Mouse (Mus musculus): ENCODE measurements at regions not wholly inside any gene's neighbourhood (a gene's known extent, or its start where the extent isn't known, plus 50 kb on each side); places are given as distances from the start of the nearest gene placed in this dataset.
A peak's percentile ranks its signal among the peaks of the same experiment; 100 is the strongest.

DNA sequence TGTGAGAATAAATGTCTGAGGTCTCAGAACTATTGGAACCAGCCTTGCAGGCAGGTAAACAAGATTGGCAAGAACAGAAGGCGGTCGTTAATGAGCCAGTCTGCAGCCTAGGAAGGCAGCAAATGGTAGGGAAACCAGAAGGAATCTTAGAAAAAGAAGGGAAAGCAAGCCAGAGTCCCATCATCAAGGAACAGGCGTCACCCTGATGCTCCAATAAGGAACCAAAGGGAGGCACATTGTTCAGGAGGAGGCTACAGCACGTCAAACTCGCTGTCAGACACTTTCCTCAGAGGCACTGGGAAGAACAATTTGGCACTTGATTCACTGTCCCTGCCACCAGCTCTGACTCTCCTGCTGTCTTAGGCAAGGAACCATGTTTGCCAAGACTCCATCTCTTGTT lies 100.2 kb upstream of the Mpp6 start:
- H3K36me3 ChIP-seq (ENCODE audit: control insufficient read depth, insufficient read depth, low read length): no peaks in the 10 kb centered on the region
- no peaks in the 10 kb centered on the region for H3K27me3 ChIP-seq (ENCODE audit: control insufficient read depth, insufficient read depth, low read depth, low read length)
- no peak overlapping the region for H3K4me3 ChIP-seq (ENCODE audit: low read depth, low read length)
- no peaks in the 10 kb centered on the region; the same call in 1 of the 2 replicates for H3K4me1 ChIP-seq (ENCODE audit: control insufficient read depth, insufficient read depth, low read length)
- no peak for ATAC-seq
- no peaks in the 10 kb centered on the region for H3K9me3 ChIP-seq (replicated peaks; ENCODE audit: control insufficient read depth, low read length, poor library complexity, severe bottlenecking)
- no peak overlapping the region for H3K27ac ChIP-seq (ENCODE audit: low read length)
- H3K4me2 ChIP-seq (ENCODE audit: low read length): no peak overlapping the region
- WGBS: 77% methylated on average over 5 of the region's 5 CpGs
- H3K9ac ChIP-seq (ENCODE audit: low read depth, low read length): no peak overlapping the region

DNA sequence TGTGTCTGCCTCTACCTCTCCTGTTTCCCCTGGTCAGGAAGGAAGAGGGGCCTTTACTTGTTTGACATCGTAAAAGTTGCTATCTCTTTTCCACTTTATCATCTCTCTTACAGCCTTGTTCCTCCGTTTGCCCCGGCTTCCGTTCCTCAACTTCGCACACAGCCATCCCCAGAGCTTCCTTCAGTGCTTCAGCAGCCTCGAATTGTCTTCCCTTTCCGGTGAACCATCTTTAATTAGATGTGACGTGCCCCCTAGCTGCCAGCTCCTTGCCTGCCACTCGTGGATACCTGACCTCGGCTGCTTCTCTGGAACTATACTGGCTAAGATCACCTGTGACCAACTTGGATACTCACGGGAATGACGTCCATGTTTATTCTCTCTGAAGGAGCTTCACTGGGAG lies 99.0 kb upstream of the Mpp6 start:
- WGBS: 83% methylated on average over 12 of the region's 12 CpGs
- H3K4me3 ChIP-seq (ENCODE audit: low read depth, low read length): no peak overlapping the region
- no peaks in the 10 kb centered on the region for H3K9me3 ChIP-seq (replicated peaks; ENCODE audit: control insufficient read depth, low read length, poor library complexity, severe bottlenecking)
- no peak for ATAC-seq
- no peaks in the 10 kb centered on the region for H3K27me3 ChIP-seq (ENCODE audit: control insufficient read depth, insufficient read depth, low read depth, low read length)
- no peak overlapping the region for H3K9ac ChIP-seq (ENCODE audit: low read depth, low read length)
- no peaks in the 10 kb centered on the region; the same call in 1 of the 2 replicates for H3K4me1 ChIP-seq (ENCODE audit: control insufficient read depth, insufficient read depth, low read length)
- no peaks in the 10 kb centered on the region for H3K36me3 ChIP-seq (ENCODE audit: control insufficient read depth, insufficient read depth, low read length)
- no peak overlapping the region for H3K27ac ChIP-seq (ENCODE audit: low read length)
- no peak overlapping the region for H3K4me2 ChIP-seq (ENCODE audit: low read length)

DNA sequence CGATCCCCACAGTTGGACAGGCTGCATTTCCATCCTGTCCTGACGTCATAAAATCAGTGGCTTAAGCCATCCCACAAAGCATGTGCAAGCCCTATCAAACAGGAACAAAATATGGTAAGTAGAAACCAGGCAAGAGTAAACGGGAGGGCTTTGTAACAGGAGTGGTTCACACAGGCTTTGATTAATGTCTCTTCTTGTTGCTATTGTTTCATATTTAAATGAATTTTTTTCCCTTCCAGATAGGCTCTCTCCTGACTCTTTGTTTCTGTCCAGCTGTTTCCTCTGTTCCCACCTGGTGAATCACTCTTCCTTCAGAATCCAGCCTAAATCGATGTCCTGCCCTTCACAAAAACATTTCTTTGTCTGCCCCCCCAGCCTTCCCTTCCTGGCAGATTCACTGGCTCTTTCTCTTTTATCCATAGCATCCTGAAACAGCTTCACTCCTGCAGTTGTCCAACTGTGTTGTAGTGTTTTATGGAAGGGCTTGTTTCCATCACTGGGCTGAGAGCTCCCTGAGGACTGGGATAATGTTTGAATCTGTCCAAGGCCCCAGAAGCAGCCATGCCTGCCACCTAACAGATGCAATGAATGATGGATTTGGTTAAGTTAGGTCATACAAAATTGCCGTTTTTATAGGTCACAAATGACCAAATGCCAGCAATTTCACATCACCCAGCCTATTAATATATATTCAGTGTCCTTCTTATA lies 98.1 kb upstream of the Mpp6 start:
- H3K27ac ChIP-seq (ENCODE audit: low read length): no peak overlapping the region
- no peak for ATAC-seq

GRCm38 (mm10) chr6:50013067-50013466 lies 97.0 kb upstream of the Mpp6 start:
- ATAC-seq: 0 out of 2 replicates have a peak, but pooled peaks have one; percentile 54
- Histone ChIP-seq H3K27ac (ENCODE audit: low read length) (no peak overlapping the region), H3K9ac (ENCODE audit: low read depth, low read length) (no peak overlapping the region), H3K4me1 (ENCODE audit: control insufficient read depth, insufficient read depth, low read length) (no peaks in the 10 kb centered on the region; the same call in 1 of the 2 replicates), H3K4me2 (ENCODE audit: low read length) (no peak overlapping the region), H3K27me3 (ENCODE audit: control insufficient read depth, insufficient read depth, low read depth, low read length) (no peaks in the 10 kb centered on the region), H3K9me3 (replicated peaks; ENCODE audit: control insufficient read depth, low read length, poor library complexity, severe bottlenecking) (no peaks in the 10 kb centered on the region), H3K36me3 (ENCODE audit: control insufficient read depth, insufficient read depth, low read length) (no peaks in the 10 kb centered on the region), H3K4me3 (ENCODE audit: low read depth, low read length) (no peak overlapping the region)
- WGBS: 61% methylated on average over 5 of the region's 5 CpGs

More for the DNA sequence above, 98.1 kb upstream of the Mpp6 start:
- Histone ChIP-seq H3K4me3 (ENCODE audit: low read depth, low read length) (no peak overlapping the region), H3K4me2 (ENCODE audit: low read length) (no peak overlapping the region), H3K4me1 (ENCODE audit: control insufficient read depth, insufficient read depth, low read length) (no peaks in the 10 kb centered on the region; the same call in 1 of the 2 replicates), H3K36me3 (ENCODE audit: control insufficient read depth, insufficient read depth, low read length) (no peaks in the 10 kb centered on the region), H3K9me3 (replicated peaks; ENCODE audit: control insufficient read depth, low read length, poor library complexity, severe bottlenecking) (no peaks in the 10 kb centered on the region), H3K27me3 (ENCODE audit: control insufficient read depth, insufficient read depth, low read depth, low read length) (no peaks in the 10 kb centered on the region), H3K9ac (ENCODE audit: low read depth, low read length) (no peak overlapping the region)
- WGBS: 54% methylated on average over 5 of the region's 5 CpGs

DNA sequence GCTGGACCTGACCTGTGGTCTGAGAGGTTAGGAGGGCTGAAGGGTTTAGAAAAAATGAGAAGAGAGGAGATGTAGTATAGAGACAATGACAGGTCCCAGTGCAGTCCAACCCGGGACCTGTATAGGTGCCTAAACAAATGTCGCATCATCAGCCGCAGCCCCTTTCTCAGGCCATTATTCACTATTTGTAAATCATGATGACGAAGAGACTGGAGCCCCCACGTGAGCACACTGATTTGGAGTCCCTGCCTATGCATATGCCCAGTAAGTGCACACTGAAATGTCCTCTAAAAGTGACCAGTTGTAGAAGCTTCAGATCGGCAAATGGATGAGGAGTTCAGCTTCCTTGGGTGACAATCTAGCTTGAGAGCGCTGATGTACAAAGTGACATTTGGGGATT lies 96.2 kb upstream of the Mpp6 start:
- Histone ChIP-seq H3K4me2 (ENCODE audit: low read length) (no peak overlapping the region), H3K4me3 (ENCODE audit: low read depth, low read length) (no peak overlapping the region), H3K36me3 (ENCODE audit: control insufficient read depth, insufficient read depth, low read length) (no peaks in the 10 kb centered on the region), H3K9ac (ENCODE audit: low read depth, low read length) (no peak overlapping the region), H3K9me3 (replicated peaks; ENCODE audit: control insufficient read depth, low read length, poor library complexity, severe bottlenecking) (no peaks in the 10 kb centered on the region), H3K27me3 (ENCODE audit: control insufficient read depth, insufficient read depth, low read depth, low read length) (no peaks in the 10 kb centered on the region), H3K4me1 (ENCODE audit: control insufficient read depth, insufficient read depth, low read length) (no peaks in the 10 kb centered on the region; the same call in 1 of the 2 replicates), H3K27ac (ENCODE audit: low read length) (no peak overlapping the region)
- ATAC-seq: no peak
- 84% methylated on average over 7 of the region's 7 CpGs for WGBS

- Histone ChIP-seq H3K27me3 (ENCODE audit: control insufficient read depth, insufficient read depth, low read depth, low read length) (no peaks in the 10 kb centered on the region), H3K4me3 (ENCODE audit: low read depth, low read length) (no peak overlapping the region), H3K9me3 (replicated peaks; ENCODE audit: control insufficient read depth, low read length, poor library complexity, severe bottlenecking) (no peaks in the 10 kb centered on the region), H3K9ac (ENCODE audit: low read depth, low read length) (no peak overlapping the region), H3K4me1 (ENCODE audit: control insufficient read depth, insufficient read depth, low read length) (peaks cover 5% of the 10 kb centered on the region), H3K27ac (ENCODE audit: low read length) (no peak overlapping the region), H3K4me2 (ENCODE audit: low read length) (no peak overlapping the region), H3K36me3 (ENCODE audit: control insufficient read depth, insufficient read depth, low read length) (no peaks in the 10 kb centered on the region)
- WGBS: 83% methylated on average over 6 of the region's 6 CpGs
- ATAC-seq: no peak
Observed at GRCm38 (mm10) chr6:50027981-50028380, 82.1 kb upstream of the Mpp6 start.

GRCm38 (mm10) chr6:50029895-50030515 lies 80.0 kb upstream of the Mpp6 start:
- Histone ChIP-seq H3K36me3 (ENCODE audit: control insufficient read depth, insufficient read depth, low read length) (no peaks in the 10 kb centered on the region), H3K27me3 (ENCODE audit: control insufficient read depth, insufficient read depth, low read depth, low read length) (no peaks in the 10 kb centered on the region), H3K9ac (ENCODE audit: low read depth, low read length) (no peak overlapping the region), H3K9me3 (replicated peaks; ENCODE audit: control insufficient read depth, low read length, poor library complexity, severe bottlenecking) (no peaks in the 10 kb centered on the region), H3K4me1 (ENCODE audit: control insufficient read depth, insufficient read depth, low read length) (peaks cover 15% of the 10 kb centered on the region), H3K4me3 (ENCODE audit: low read depth, low read length) (no peak overlapping the region), H3K4me2 (ENCODE audit: low read length) (no peak overlapping the region), H3K27ac (ENCODE audit: low read length) (no peak overlapping the region)
- 72% methylated on average over 10 of the region's 10 CpGs for WGBS
- no peak for ATAC-seq

GRCm38 (mm10) chr6:50031356-50031755 lies 78.7 kb upstream of the Mpp6 start:
- H3K27ac ChIP-seq (ENCODE audit: low read length): no peak overlapping the region
- H3K9ac ChIP-seq (ENCODE audit: low read depth, low read length): no peak overlapping the region
- no peak overlapping the region for H3K4me3 ChIP-seq (ENCODE audit: low read depth, low read length)
- WGBS: 67% methylated on average over 5 of the region's 5 CpGs
- no peaks in the 10 kb centered on the region for H3K9me3 ChIP-seq (replicated peaks; ENCODE audit: control insufficient read depth, low read length, poor library complexity, severe bottlenecking)
- H3K36me3 ChIP-seq (ENCODE audit: control insufficient read depth, insufficient read depth, low read length): no peaks in the 10 kb centered on the region
- H3K27me3 ChIP-seq (ENCODE audit: control insufficient read depth, insufficient read depth, low read depth, low read length): no peaks in the 10 kb centered on the region
- peaks cover 15% of the 10 kb centered on the region for H3K4me1 ChIP-seq (ENCODE audit: control insufficient read depth, insufficient read depth, low read length)
- ATAC-seq: no peak
- H3K4me2 ChIP-seq (ENCODE audit: low read length): no peak overlapping the region

GRCm38 (mm10) chr6:50032894-50033595 lies 77.0 kb upstream of the Mpp6 start:
- H3K27ac ChIP-seq (ENCODE audit: low read length): peak overlapping the region; percentile 23
- no peaks in the 10 kb centered on the region for H3K36me3 ChIP-seq (ENCODE audit: control insufficient read depth, insufficient read depth, low read length)
- WGBS: 59% methylated on average over 15 of the region's 15 CpGs
- no peak overlapping the region for H3K9ac ChIP-seq (ENCODE audit: low read depth, low read length)
- no peak overlapping the region for H3K4me3 ChIP-seq (ENCODE audit: low read depth, low read length)
- peaks cover 15% of the 10 kb centered on the region for H3K4me1 ChIP-seq (ENCODE audit: control insufficient read depth, insufficient read depth, low read length)
- no peaks in the 10 kb centered on the region for H3K27me3 ChIP-seq (ENCODE audit: control insufficient read depth, insufficient read depth, low read depth, low read length)
- no peaks in the 10 kb centered on the region for H3K9me3 ChIP-seq (replicated peaks; ENCODE audit: control insufficient read depth, low read length, poor library complexity, severe bottlenecking)
- ATAC-seq: peak; percentile 42; the same call in 1 of the 2 replicates
- H3K4me2 ChIP-seq (ENCODE audit: low read length): peak overlapping the region; percentile 26
